Mouse (Mus musculus): ENCODE measurements around the gene Ikzf2.

The Ikzf2 gene

GRCm38 (mm10) chr1:69667456-69667855, 19.6 kb downstream of the Ikzf2 start:
- in situ Hi-C loops (cut with MboI, MseI): no loop called here

- in situ Hi-C loops (cut with MboI, MseI): no loop called here
Measured at GRCm38 (mm10) chr1:69659779-69660178, 27.3 kb downstream of the Ikzf2 start.

- in situ Hi-C loops (cut with MboI, MseI): no loop called here
Measured at GRCm38 (mm10) chr1:69658051-69658450, 29.0 kb downstream of the Ikzf2 start.

- in situ Hi-C loops (cut with MboI, MseI): no loop called here
Measured at GRCm38 (mm10) chr1:69657455-69657854, 29.6 kb downstream of the Ikzf2 start.

DNA sequence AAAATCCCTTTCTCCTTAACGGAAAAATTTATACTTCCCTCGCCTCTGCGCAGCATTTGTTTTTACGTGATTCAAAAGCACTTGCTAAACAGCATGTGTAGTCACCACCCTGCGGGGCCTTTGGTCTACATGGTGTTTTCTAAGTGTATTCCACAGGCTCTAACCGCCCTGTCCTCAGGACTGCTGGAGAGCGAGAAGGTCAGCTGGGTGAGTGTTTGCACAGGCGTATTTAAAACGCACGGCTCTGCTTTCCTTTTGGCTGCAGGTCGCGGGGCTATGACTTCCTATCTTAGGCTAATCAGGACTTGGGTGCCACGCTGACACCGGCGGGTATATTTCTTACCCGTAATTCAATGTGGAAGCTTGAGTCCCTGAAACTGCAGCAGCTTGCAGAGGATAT, 30.1 kb downstream of the Ikzf2 start:
- in situ Hi-C loops (cut with MboI, MseI): no loop called here

GRCm38 (mm10) chr1:69656047-69656782, 30.8 kb downstream of the Ikzf2 start:
- in situ Hi-C loops (cut with MboI, MseI): no loop called here

GRCm38 (mm10) chr1:69655368-69655767, 31.7 kb downstream of the Ikzf2 start:
- in situ Hi-C loops (cut with MboI, MseI): no loop called here

GRCm38 (mm10) chr1:69654955-69655354, 32.1 kb downstream of the Ikzf2 start:
- in situ Hi-C loops (cut with MboI, MseI): no loop called here

- in situ Hi-C loops (cut with MboI, MseI): no loop called here
Measured at GRCm38 (mm10) chr1:69653419-69653818, 33.6 kb downstream of the Ikzf2 start.

DNA sequence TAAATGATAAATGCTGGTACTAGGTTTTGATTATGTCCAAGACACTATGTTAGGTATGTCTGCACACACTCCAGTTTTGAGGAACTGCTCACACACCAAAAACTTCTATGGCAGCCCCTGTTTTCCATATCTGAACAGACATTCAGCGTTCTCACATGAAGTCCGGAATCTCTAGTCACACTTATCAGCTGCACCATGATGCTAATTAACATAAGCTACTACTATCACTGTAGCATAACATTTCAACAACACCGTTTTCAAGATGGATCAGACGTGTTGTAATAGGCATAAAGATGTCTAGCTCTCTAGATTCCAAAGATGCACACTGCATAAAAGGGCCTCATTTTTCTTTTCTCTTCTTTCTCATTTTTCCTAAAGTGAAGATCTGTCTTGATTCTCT, 43.9 kb downstream of the Ikzf2 start:
- in situ Hi-C loops (cut with MboI, MseI): no loop called here

- in situ Hi-C loops (cut with MboI, MseI): no loop called here
Measured at GRCm38 (mm10) chr1:69641986-69642385, 45.1 kb downstream of the Ikzf2 start.

DNA sequence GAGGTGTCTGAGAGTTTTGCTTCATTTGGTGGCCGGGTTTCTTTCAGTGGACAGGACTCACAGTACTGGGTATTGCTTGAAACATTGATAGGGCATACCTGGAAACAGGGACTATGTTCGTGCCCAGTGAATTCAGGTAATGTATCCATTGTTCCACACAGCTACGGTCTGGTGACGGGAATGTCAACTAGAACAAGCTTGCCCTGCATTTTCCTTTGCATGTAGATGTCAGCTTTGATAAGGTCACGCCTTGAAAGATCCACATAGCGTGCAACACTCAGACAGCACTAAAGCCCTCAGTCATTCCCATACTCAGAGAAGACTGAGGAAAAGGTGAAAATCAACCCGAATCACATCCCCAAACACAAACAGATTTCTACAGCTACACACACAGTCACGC, 48.7 kb downstream of the Ikzf2 start:
- in situ Hi-C loops (cut with MboI, MseI): no loop called here

- in situ Hi-C loops (cut with MboI, MseI): no loop called here
Measured at GRCm38 (mm10) chr1:69637907-69638306, 49.1 kb downstream of the Ikzf2 start.

GRCm38 (mm10) chr1:69634259-69634658, 52.8 kb downstream of the Ikzf2 start:
- in situ Hi-C loops (cut with MboI, MseI): no loop called here

GRCm38 (mm10) chr1:69630508-69630907, 56.5 kb downstream of the Ikzf2 start:
- in situ Hi-C loops (cut with MboI, MseI): no loop called here

DNA sequence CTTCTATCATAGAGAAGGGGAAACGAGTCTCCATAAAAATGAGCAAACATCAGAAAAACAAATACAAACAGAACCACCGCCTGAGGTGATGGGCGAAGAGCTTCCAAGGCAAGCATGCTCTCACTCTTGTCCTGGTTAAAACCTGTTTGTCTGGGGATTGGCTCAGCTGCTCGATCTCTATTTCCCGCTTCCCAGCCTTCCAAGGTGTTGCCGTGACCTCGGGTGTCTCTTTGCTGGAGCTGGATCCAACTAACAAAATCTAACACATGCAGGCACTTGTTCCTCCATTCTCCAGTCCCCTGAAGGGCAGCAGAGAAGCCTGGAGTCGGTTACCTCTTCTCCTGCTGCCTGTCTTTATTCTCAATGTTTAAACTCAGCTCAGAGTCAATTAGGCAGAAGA, 57.5 kb downstream of the Ikzf2 start:
- in situ Hi-C loops (cut with MboI, MseI): no loop called here

DNA sequence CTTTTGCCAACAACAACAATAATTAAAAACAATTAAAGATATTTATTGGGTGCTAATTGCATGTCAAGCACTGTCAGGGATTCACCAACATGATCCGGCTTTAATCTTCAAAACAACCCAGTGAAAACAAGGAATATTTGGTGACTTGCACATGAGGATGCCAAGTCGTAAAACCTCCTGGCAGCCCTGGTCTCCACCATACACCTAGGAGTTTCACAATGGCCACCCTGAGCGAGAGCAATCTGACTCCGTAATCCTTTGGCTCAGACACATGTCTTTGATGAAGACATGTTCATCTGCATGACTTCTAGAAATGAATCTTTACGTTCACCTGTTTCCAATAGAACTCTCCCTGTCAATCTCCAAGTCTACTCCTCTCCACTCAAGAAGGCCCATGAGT, 75.0 kb downstream of the Ikzf2 start:
- in situ Hi-C loops (cut with MboI, MseI): no loop called here

GRCm38 (mm10) chr1:69611204-69611725, 75.8 kb downstream of the Ikzf2 start:
- in situ Hi-C loops (cut with MboI, MseI): no loop called here

DNA sequence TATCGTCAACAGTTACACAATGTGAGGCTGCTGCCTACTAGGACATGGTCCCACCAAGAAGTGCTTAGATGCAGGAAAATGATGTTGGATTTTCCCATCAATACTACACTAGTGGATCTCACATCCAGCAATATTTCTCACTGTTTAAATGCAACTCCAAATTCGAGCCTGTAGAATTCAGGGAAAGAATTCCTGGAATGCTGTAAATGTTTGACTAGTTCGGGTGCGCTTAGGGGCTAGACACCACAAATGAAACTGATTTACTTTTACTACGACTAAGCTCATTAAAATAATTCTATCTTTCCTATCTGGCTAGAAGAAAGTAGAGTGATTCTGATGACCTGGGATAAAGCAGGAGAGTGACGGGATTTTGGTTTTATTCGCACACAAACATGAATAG, 76.3 kb downstream of the Ikzf2 start:
- in situ Hi-C loops (cut with MboI, MseI): no loop called here

GRCm38 (mm10) chr1:69608846-69609245, 78.2 kb downstream of the Ikzf2 start:
- in situ Hi-C loops (cut with MboI, MseI): no loop called here

GRCm38 (mm10) chr1:69606844-69607243, 80.2 kb downstream of the Ikzf2 start:
- in situ Hi-C loops (cut with MboI, MseI): no loop called here

DNA sequence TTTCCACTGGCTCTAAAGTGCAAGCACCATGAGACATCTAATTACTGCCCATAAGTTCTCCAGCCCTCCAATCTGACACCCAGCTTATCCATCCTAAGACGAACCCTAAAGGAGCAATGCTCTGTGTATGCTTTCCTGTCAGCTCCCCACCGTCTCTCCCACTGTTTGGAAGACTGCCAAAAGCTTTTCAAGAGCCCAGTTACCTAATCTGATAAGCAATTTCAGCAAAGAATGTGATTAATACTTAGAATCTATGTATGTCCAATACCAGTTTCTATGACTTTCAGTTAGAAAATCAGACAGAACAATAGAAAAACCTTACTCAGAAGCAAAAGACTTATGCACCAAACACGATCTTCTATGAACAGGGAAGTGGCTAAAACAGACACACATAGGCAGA, 82.8 kb downstream of the Ikzf2 start:
- in situ Hi-C loops (cut with MboI, MseI): no loop called here

DNA sequence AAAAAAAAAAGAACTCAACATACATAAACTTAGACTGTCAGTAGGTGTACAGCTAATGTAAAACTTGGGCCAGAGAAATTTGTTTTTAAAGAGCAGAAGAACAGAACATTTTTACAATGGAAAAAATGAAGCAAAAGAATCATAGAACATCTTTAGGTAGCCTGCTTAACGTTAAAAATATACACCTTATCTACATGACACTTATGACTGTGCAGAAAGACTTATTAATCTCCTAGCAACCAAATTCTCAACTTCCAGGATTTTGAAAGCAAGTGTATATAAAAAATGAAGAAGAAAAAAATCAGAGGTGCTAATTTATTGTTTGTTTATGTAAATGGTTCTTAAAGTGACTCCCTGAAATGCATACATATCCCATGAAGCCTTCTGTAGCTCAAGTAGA, 86.1 kb downstream of the Ikzf2 start:
- in situ Hi-C loops (cut with MboI, MseI): no loop called here

All from T-helper 2 cell (primary cell).